Mouse (Mus musculus) heart, embryonic 11.5 days (tissue): ENCODE results near the gene Zfp385a. TPM values are rescaled to one million over a fixed set of nuclear protein-coding genes. Genes with fewer than 3 reads are reported as not detected.

Experiments
- ATAC-seq: fragments of 200-750 bp; cut with Nextera tagmentation; replicated peaks from 2 replicates; pipeline ENCODE4 v1.8.0; 2017; ENCODE audit warnings: moderate library complexity; ENCODE audit not compliant: insufficient number of reproducible peaks, low FRiP score, low TSS enrichment
- H3K27ac ChIP-seq: fragments of 300-500 bp; sonication (generic); 2 replicates; pipeline ENCODE4 v1.5.1; 2014; ENCODE audit warnings: mild to moderate bottlenecking, low read depth, low read length
- H3K27me3 ChIP-seq: fragments of 300-500 bp; sonication (generic); 2 replicates; pipeline ENCODE4 v1.6.1; 2014; ENCODE audit warnings: mild to moderate bottlenecking, low read length, mixed read lengths; ENCODE audit not compliant: control insufficient read depth, insufficient read depth
- H3K36me3 ChIP-seq: fragments of 300-500 bp; sonication (generic); 2 replicates; pipeline ENCODE4 v1.6.1; 2014; ENCODE audit warnings: mild to moderate bottlenecking, low read length, moderate library complexity, mixed read lengths; ENCODE audit not compliant: control insufficient read depth, insufficient read depth
- H3K4me1 ChIP-seq: fragments of 300-500 bp; sonication (generic); 2 replicates; pipeline ENCODE4 v1.6.1; 2014; ENCODE audit warnings: low read length; ENCODE audit not compliant: control insufficient read depth, insufficient read depth
- H3K4me2 ChIP-seq: fragments of 300-500 bp; sonication (generic); 2 replicates; pipeline ENCODE4 v1.6.1; 2014; ENCODE audit warnings: mild to moderate bottlenecking, moderate library complexity
- H3K4me3 ChIP-seq: fragments of 300-500 bp; sonication (generic); 2 replicates; pipeline ENCODE4 v1.5.1; 2014; ENCODE audit warnings: low read depth, low read length
- H3K9ac ChIP-seq: fragments of 300-500 bp; sonication (generic); 2 replicates; pipeline ENCODE4 v1.6.1; 2014; ENCODE audit warnings: mild to moderate bottlenecking, low read depth, low read length, moderate library complexity
- H3K9me3 ChIP-seq: fragments of 300-500 bp; sonication (generic); replicated peaks from 2 replicates; pipeline ENCODE4 v1.6.1; 2016; ENCODE audit warnings: low read length; ENCODE audit not compliant: control insufficient read depth
- WGBS: fragments of 180-500 bp; shearing (Covaris S2); extraction: QIAGEN DNeasy Blood & Tissue Kit; methylation state at CpG from one replicate; pipeline ENCODE4 v1.1.7; 2014; ENCODE audit not compliant: insufficient replicate concordance; 5-methylcytosine and 5-hydroxymethylcytosine counted together
- polyA plus RNA-seq: library from polyadenylated mRNA; unstranded; fragments of >200 nt; fragmentation: Nextera tagmentation; extraction: Ambion mirVana; gene quantifications from 2 replicates; pipeline ENCODE4 v1.2.1, GENCODE M21; 2014

Gene Zfp385a
- polyA plus RNA-seq, 1 experiment from 2014 or later = 11.6 TPM

DNA sequence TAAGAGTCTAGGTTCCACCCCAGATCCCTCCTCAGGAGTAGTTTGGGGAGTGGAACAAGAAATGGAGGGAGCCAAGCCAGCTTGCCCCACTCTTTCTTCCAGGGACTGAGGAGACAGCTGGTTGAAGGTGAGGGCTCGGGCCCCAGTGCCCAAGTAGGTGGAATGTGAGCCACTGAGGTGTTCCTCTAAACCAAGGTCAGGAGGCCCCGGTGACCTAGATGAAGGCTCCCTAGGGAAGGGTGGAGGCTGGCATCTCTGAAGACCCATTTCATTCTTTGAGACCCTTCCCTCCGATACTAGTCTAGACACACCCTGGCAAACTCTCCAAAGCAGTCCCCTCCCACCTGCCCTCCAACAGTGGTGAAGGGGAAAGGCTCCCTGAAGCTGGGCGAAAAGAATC is 17.5 kb downstream of the Zfp385a start:
- Histone ChIP-seq H3K27me3 (no peaks in the 10 kb centered on the region), H3K9me3 (no peaks in the 10 kb centered on the region), H3K9ac (peak overlapping the region; percentile 78), H3K4me2 (peak overlapping the region; percentile 89), H3K36me3 (peaks cover 4% of the 10 kb centered on the region), H3K4me1 (peaks cover 31% of the 10 kb centered on the region), H3K27ac (no peak overlapping the region), H3K4me3 (peak overlapping the region; percentile 81)
- 52% methylated on average over 4 of the region's 4 CpGs for WGBS
- no peak for ATAC-seq

DNA sequence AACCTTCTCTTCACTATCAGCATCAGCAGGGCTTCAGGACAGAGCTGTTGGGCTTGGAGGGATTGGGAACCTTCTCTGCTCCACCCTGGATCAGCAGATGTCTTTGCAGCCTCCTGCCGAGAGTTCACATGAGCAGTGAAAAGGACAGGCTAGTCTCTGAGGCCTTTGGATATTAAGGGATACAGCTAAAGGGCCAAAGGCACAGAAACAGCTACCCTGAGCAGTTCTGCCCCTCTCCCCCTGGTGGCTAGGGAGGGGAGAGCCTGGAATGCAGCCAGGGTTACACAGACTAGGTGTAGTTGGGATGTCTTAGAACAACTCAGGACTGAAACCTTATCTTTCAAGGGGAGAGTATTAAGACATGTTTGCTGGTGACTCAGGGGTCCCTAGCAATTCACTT is 18.8 kb downstream of the Zfp385a start:
- 26% methylated on average over 1 of the region's 1 CpGs for WGBS
- H3K36me3 ChIP-seq = peaks cover 4% of the 10 kb centered on the region
- H3K27ac ChIP-seq = no peak overlapping the region
- H3K27me3 ChIP-seq = no peaks in the 10 kb centered on the region
- no peak overlapping the region for H3K9ac ChIP-seq
- ATAC-seq = no peak
- H3K4me3 ChIP-seq = no peak overlapping the region; the same call in 1 of the 2 replicates
- H3K9me3 ChIP-seq = no peaks in the 10 kb centered on the region
- H3K4me2 ChIP-seq = no peak overlapping the region; the same call in none of the 2 replicates
- H3K4me1 ChIP-seq = peaks cover 34% of the 10 kb centered on the region

DNA sequence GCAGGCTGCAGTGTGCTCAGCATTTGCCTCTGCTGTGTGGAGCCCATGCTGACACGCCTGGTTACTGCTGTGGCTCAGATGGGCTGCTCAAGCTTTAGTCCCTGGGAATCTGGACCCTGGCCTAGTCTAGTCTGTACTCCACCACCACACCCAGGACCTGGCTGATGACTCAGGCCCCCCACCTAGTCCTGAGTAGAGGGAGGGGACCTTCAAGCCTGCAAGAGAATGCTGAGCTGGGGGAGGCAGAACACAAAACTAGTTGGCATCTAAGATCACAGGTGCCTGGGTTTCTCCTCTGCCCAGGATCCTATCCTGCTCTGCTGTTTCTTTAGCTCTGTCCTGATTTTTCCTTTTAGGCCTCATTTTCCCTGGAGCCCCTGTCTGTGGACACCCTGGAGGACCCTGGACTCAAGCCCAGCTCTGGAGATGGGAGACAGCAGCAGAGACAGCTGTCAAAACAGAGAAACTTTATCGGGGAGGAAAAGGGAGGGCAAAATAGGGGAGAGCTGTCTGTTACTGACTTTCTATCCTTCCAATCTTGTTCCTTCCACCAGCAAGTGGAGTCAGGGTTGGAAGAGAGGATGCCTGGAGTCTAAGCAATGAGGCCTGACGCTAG is 21.6 kb downstream of the Zfp385a start:
- no peaks in the 10 kb centered on the region for H3K27me3 ChIP-seq
- peaks cover 4% of the 10 kb centered on the region for H3K36me3 ChIP-seq
- no peak for ATAC-seq
- H3K4me1 ChIP-seq = peaks cover 42% of the 10 kb centered on the region
- no peak overlapping the region for H3K4me3 ChIP-seq
- no peak overlapping the region for H3K9ac ChIP-seq
- H3K4me2 ChIP-seq = no peak overlapping the region
- WGBS = 72% methylated on average over 3 of the region's 3 CpGs
- H3K9me3 ChIP-seq = no peaks in the 10 kb centered on the region
- H3K27ac ChIP-seq = no peak overlapping the region

DNA sequence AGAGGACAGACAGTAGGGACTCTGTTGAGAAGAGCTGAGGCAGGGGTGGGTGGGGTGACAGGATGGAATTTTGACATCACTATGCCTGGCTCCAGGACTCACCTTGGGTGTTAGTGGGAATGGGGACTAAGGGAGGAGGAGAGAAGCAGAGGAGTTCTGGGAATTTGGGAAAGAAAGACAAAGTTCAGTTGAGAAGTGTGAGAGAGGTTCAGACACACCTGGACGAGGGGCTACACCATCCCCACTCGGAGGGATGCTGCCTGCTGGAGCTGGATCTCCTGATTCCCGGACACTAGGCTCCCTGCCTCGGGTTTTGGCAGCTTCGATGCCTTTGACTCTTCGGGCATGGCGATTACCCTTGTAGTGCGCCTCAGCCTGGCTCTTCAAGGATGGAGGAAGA is 22.2 kb downstream of the Zfp385a start:
- Histone ChIP-seq H3K36me3 (peaks cover 4% of the 10 kb centered on the region), H3K4me3 (no peak overlapping the region), H3K27me3 (no peaks in the 10 kb centered on the region), H3K4me1 (peaks cover 41% of the 10 kb centered on the region), H3K4me2 (no peak overlapping the region), H3K9ac (no peak overlapping the region), H3K27ac (no peak overlapping the region), H3K9me3 (no peaks in the 10 kb centered on the region)
- WGBS = 85% methylated on average over 8 of the region's 8 CpGs
- no peak for ATAC-seq

DNA sequence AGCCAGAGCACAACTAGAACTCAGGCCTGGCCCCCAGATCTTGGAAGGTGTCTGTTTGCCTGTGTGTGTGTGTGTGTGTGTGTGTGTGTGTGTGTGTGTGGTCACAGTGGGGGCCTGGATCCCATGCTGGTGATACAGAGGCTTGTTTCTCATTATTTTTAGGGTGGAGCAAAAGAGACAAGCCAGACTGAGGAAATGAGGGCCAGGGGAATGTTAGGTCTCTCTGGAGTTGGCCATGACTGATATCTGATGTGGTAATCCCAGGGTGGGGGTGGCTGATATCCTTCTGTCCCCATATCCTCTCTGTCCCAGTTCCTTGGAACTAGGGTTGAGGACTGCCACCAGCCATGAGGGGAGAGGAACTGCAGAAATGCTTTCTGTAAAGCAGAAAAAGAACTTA is 22.8 kb downstream of the Zfp385a start:
- no peak for ATAC-seq
- Histone ChIP-seq H3K4me2 (no peak overlapping the region), H3K36me3 (peaks cover 4% of the 10 kb centered on the region), H3K27ac (no peak overlapping the region), H3K9ac (no peak overlapping the region), H3K4me3 (no peak overlapping the region), H3K27me3 (no peaks in the 10 kb centered on the region), H3K9me3 (no peaks in the 10 kb centered on the region), H3K4me1 (peaks cover 35% of the 10 kb centered on the region)

DNA sequence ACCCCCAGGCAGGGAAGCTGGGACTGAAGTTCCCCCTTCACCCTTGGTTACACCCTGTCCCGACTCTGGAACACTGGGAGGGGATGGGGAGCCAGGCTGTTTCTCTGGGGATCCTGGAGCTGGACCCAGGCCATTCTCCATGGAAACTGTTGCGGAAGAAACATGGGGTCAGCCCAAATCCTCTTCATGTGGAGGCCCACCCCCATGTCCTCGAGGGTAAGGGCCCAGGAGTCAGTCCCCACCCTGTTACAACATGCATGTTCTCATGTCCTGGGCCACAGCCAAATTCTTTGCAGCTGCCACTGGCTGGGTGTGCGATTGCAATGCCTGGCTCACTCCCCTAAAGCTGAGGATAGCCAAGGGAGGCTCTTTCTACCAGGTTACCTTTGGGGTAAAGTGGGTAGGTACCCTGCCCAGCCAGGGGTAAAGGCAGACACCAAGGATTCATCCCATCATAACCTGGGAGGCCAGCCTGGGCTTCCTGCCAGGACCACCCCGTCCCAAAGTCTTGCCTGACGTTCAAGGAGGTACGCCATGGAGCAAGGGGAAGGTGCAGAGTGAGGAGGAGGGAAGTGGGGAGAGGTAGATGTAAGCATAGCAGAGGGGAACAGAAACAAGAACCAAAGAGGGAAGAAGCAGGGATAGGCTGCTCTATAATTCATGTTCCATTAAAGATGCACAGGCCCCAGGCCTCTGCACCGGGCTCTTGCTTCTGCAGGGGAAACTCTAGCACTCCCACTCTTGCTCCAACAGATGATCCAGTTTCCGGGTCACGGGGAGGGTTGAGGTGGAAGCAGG is 23.7 kb downstream of the Zfp385a start:
- no peak overlapping the region for H3K27ac ChIP-seq
- H3K36me3 ChIP-seq = peaks cover 4% of the 10 kb centered on the region
- no peak for ATAC-seq
- H3K4me3 ChIP-seq = no peak overlapping the region
- no peaks in the 10 kb centered on the region for H3K27me3 ChIP-seq
- H3K4me2 ChIP-seq = no peak overlapping the region
- H3K9ac ChIP-seq = no peak overlapping the region
- H3K9me3 ChIP-seq = no peaks in the 10 kb centered on the region
- WGBS = 80% methylated on average over 10 of the region's 10 CpGs
- H3K4me1 ChIP-seq = peaks cover 26% of the 10 kb centered on the region

DNA sequence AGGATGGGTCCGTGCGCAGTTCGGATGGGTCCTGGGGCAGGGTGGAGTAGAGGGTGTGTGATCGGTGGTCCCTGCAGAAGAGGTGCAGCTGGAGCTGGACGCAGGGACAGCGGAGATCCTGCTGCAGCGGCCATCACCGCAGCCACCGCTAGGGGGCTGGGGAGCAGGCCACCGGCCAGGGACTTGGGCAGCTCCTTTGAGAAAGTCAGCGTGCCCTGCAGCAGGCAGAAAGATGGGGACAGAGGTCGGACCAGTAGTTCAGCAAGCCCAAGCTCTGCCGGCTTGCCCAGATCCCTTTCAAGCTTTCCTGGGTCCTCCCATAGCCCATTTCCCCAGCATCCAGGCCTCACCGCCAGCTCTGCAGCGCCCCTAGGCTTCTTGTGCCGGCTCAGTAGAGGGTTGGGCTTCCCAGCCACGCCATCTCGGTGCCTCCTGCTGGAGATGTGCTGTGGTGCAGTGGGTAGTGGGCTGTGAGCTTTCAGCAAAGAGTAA is 24.8 kb downstream of the Zfp385a start:
- Histone ChIP-seq H3K4me1 (peaks cover 23% of the 10 kb centered on the region), H3K27me3 (no peaks in the 10 kb centered on the region), H3K9me3 (no peaks in the 10 kb centered on the region), H3K27ac (no peak overlapping the region), H3K9ac (peak overlapping the region; percentile 44; the same call in 1 of the 2 replicates), H3K4me2 (peak overlapping the region; percentile 74), H3K4me3 (peak overlapping the region; percentile 32), H3K36me3 (peaks cover 4% of the 10 kb centered on the region)
- WGBS = 5% methylated on average over 18 of the region's 18 CpGs
- peak; percentile 52 for ATAC-seq

DNA sequence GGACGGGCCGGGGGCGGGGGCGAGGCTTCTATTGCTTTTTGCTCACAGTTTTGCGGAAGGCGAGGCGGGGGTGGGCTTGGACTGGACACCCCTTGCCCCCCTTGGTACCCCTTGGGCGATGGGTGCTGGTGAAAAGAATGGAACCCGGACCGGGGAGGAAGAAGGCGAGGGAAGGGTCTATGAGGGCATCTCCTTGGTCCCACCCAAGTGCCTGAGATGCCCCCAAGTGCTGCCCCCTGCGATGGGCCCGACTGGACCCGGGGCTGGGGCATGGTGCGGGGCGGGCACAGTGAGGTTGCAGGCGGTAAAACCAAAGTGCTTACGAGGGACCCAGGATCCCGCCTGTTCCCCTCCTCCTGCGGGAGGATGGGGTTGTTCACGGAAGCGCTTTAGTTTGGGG is 25.7 kb downstream of the Zfp385a start:
- Histone ChIP-seq H3K36me3 (peaks cover 4% of the 10 kb centered on the region), H3K27me3 (peaks cover 2% of the 10 kb centered on the region), H3K9ac (peak overlapping the region; percentile 44; the same call in 1 of the 2 replicates), H3K4me2 (peak overlapping the region; percentile 74), H3K4me1 (peaks cover 23% of the 10 kb centered on the region), H3K4me3 (peak overlapping the region; percentile 32), H3K27ac (no peak overlapping the region), H3K9me3 (no peaks in the 10 kb centered on the region)
- no peak for ATAC-seq
- 40% methylated on average over 22 of the region's 22 CpGs for WGBS
